Mouse (Mus musculus): ENCODE measurements around the gene D130043K22Rik.

GRCm38 (mm10) chr13:24824647-24825046 lies 20.3 kb upstream of the D130043K22Rik start:
- TF ChIP-seq CTCF (IDR thresholded peaks at IDR 0.05; ENCODE audit: low read depth) (no peak), EP300 (IDR thresholded peaks at IDR 0.05; ENCODE audit: low read depth) (no peak)

Measured in liver, embryonic 14.5 days (tissue).